Comparison of ENCODE assay signal across 8 mouse cellular contexts in genomic region chr10:80173358-80173757, GRCm38 (mm10). TPM values are rescaled to one million over a fixed set of nuclear protein-coding genes. Genes with fewer than 3 reads are reported as not detected.
DNase-seq lines count a peak whose midpoint lies in the region; ATAC-seq and TF ChIP-seq lines count a peak whose summit lies in the region.

No protein-coding gene starts in this region.

- no peak for TF ChIP-seq CTCF in C2C12 (IDR thresholded peaks at IDR 0.05; ENCODE audit: control insufficient read depth, insufficient read depth, insufficient read length)

- no peak for ATAC-seq in forebrain, embryonic 11.5 days (replicated peaks; ENCODE audit: low FRiP score)
- no peak for ATAC-seq in liver, embryonic 12.5 days
- ATAC-seq in activated CD4-positive, CD25-positive, alpha-beta regulatory T cell, adult 4 months, result no peak

- H3K79me3 ChIP-seq in C2C12 (ENCODE audit: low read depth), result peaks cover 13% of the 10 kb centered on the region

- no peak for DNase-seq in heart, embryonic 10.5 days (ENCODE audit: low spot score)
- DNase-seq in heart, postnatal 14 days, result no peak
- DNase-seq in forebrain, embryonic 11.5 days (ENCODE audit: low spot score), result no peak
- no peak for DNase-seq in adrenal gland, postnatal 25 days
- no peak for DNase-seq in adrenal gland, postnatal 36 days

- H3K4me3 ChIP-seq in heart, embryonic 10.5 days, result peak overlapping the region; percentile 73
- peak overlapping the region; percentile 41 for H3K4me3 ChIP-seq in C2C12 (ENCODE audit: insufficient read depth, poor library complexity, severe bottlenecking)
- peak overlapping the region; percentile 46 for H3K4me3 ChIP-seq in forebrain, embryonic 11.5 days (ENCODE audit: low read depth, low read length)
- peak overlapping the region; percentile 77 for H3K4me3 ChIP-seq in liver, embryonic 12.5 days

- H3K27me3 ChIP-seq in heart, embryonic 10.5 days (ENCODE audit: insufficient read depth, poor library complexity, severe bottlenecking), result no peaks in the 10 kb centered on the region
- H3K27me3 ChIP-seq in C2C12 (ENCODE audit: control insufficient read depth, insufficient read depth, insufficient read length), result no peaks in the 10 kb centered on the region
- H3K27me3 ChIP-seq in forebrain, embryonic 11.5 days (ENCODE audit: control insufficient read depth, insufficient read depth, low read length), result no peaks in the 10 kb centered on the region
- H3K27me3 ChIP-seq in liver, embryonic 12.5 days (replicated peaks), result peaks cover 17% of the 10 kb centered on the region

- peak overlapping the region; percentile 75; the same call in 1 of the 2 replicates for H3K4me2 ChIP-seq in forebrain, embryonic 11.5 days (ENCODE audit: low read depth, low read length, severe bottlenecking)
- peak overlapping the region; percentile 85 for H3K4me2 ChIP-seq in liver, embryonic 12.5 days

- H3K4me1 ChIP-seq in heart, embryonic 10.5 days, result peaks cover 65% of the 10 kb centered on the region
- peaks cover 16% of the 10 kb centered on the region for H3K4me1 ChIP-seq in forebrain, embryonic 11.5 days (replicated peaks; ENCODE audit: control insufficient read depth, insufficient read depth, low read length)
- H3K4me1 ChIP-seq in liver, embryonic 12.5 days, result peaks cover 61% of the 10 kb centered on the region

- intact Hi-C loops in heart, postnatal 14 days (cut with DNase I), result no loop called here

- peaks cover 25% of the 10 kb centered on the region for H3K79me2 ChIP-seq in C2C12 (ENCODE audit: control insufficient read depth, insufficient read depth)

- H3K9ac ChIP-seq in forebrain, embryonic 11.5 days (ENCODE audit: low read length), result peak overlapping the region; percentile 68
- H3K9ac ChIP-seq in liver, embryonic 12.5 days, result peak overlapping the region; percentile 76

- peak overlapping the region; percentile 60 for H3ac ChIP-seq in C2C12 (ENCODE audit: control insufficient read depth, insufficient read length, low read depth)

- peak overlapping the region; percentile 87 for H3K27ac ChIP-seq in heart, embryonic 10.5 days
- H3K27ac ChIP-seq in forebrain, embryonic 11.5 days (ENCODE audit: low read depth, low read length), result peak overlapping the region; percentile 46; the same call in 1 of the 2 replicates
- peak overlapping the region; percentile 78 for H3K27ac ChIP-seq in liver, embryonic 12.5 days

- peaks cover 32% of the 10 kb centered on the region for H3K36me3 ChIP-seq in heart, embryonic 10.5 days
- peaks cover 31% of the 10 kb centered on the region for H3K36me3 ChIP-seq in C2C12 (ENCODE audit: control insufficient read depth, insufficient read depth)
- peaks cover 17% of the 10 kb centered on the region for H3K36me3 ChIP-seq in forebrain, embryonic 11.5 days (ENCODE audit: control insufficient read depth, insufficient read depth, low read length)
- peaks cover 31% of the 10 kb centered on the region for H3K36me3 ChIP-seq in liver, embryonic 12.5 days

- WGBS in heart, embryonic 10.5 days, result 7% methylated on average over 11 of the region's 11 CpGs
- WGBS in forebrain, embryonic 11.5 days, result 12% methylated on average over 11 of the region's 11 CpGs
- 4% methylated on average over 11 of the region's 11 CpGs for WGBS in liver, embryonic 12.5 days (ENCODE audit: insufficient replicate concordance)

- no peaks in the 10 kb centered on the region for H3K9me3 ChIP-seq in heart, embryonic 10.5 days
- no peaks in the 10 kb centered on the region for H3K9me3 ChIP-seq in forebrain, embryonic 11.5 days (ENCODE audit: control insufficient read depth, low read length)
- H3K9me3 ChIP-seq in liver, embryonic 12.5 days (replicated peaks), result no peaks in the 10 kb centered on the region; the same call in 1 of the 2 replicates

TF ChIP-seq in C2C12, 6 proteins besides CTCF, POLR2A, EP300 and RAD21:
- TF ChIP-seq USF1 (IDR thresholded peaks at IDR 0.05; ENCODE audit: low read depth), result no peak
- peak; percentile 40 for TF ChIP-seq CEBPB (IDR thresholded peaks at IDR 0.05; ENCODE audit: low read depth)

RNA-seq across cellular contexts. Expression of gene 1600002K03Rik, which starts 0.6 kb away (rescaled TPM):
- 11.7 and 13.9 TPM in 2 replicates for polyA plus RNA-seq in heart, embryonic 10.5 days (2016; fragmentation: Nextera tagmentation; extraction: Ambion mirVana)
- total RNA-seq in heart, postnatal 14 days (2021), result 1 to 10 TPM; 3.8 to 4.7 TPM
- 33.4 TPM for polyA plus RNA-seq in C2C12 (2012; fragmentation: generic; extraction: Trizol)
- 6.4 and 8.3 TPM in 2 replicates for polyA plus RNA-seq in forebrain, embryonic 11.5 days (2014; fragmentation: Nextera tagmentation; extraction: Ambion mirVana)
- polyA plus RNA-seq in liver, embryonic 12.5 days (2016; fragmentation: Nextera tagmentation; extraction: Ambion mirVana), result 14.0 and 16.4 TPM in 2 replicates
- polyA plus RNA-seq in activated CD4-positive, CD25-positive, alpha-beta regulatory T cell, adult 4 months (2017; shearing (Covaris generic)), result 10 to 100 TPM; 18.0 to 22.7 TPM
- 15.6 and 16.7 TPM in 2 replicates for total RNA-seq in adrenal gland, postnatal 25 days (2021)
- 10 to 100 TPM; 16.8 to 19.1 TPM for total RNA-seq in adrenal gland, postnatal 36 days (2021)

RNA-seq across cellular contexts. Expression of gene Efna2, which starts 5.9 kb away (rescaled TPM):
- polyA plus RNA-seq in heart, embryonic 10.5 days (2016; fragmentation: Nextera tagmentation; extraction: Ambion mirVana), result 14.9 and 20.6 TPM in 2 replicates
- 1 to 10 TPM; 1.1 to 1.4 TPM for total RNA-seq in heart, postnatal 14 days (2021)
- 3.2 TPM for polyA plus RNA-seq in C2C12 (2012; fragmentation: generic; extraction: Trizol)
- polyA plus RNA-seq in forebrain, embryonic 11.5 days (2014; fragmentation: Nextera tagmentation; extraction: Ambion mirVana), result 48.8 and 50.7 TPM in 2 replicates
- 3.1 and 3.4 TPM in 2 replicates for polyA plus RNA-seq in liver, embryonic 12.5 days (2016; fragmentation: Nextera tagmentation; extraction: Ambion mirVana)
- not detected for polyA plus RNA-seq in activated CD4-positive, CD25-positive, alpha-beta regulatory T cell, adult 4 months (2017; shearing (Covaris generic))
- 2.7 and 5.2 TPM in 2 replicates for total RNA-seq in adrenal gland, postnatal 25 days (2021)
- total RNA-seq in adrenal gland, postnatal 36 days (2021), result 1 to 10 TPM; 2.4 to 3.2 TPM

RNA-seq across cellular contexts. Expression of gene Cirbp, which starts 7.6 kb away (rescaled TPM):
- 85.7 and 98.0 TPM in 2 replicates for polyA plus RNA-seq in heart, embryonic 10.5 days (2016; fragmentation: Nextera tagmentation; extraction: Ambion mirVana)
- 10 to 100 TPM; 40.4 to 64.3 TPM for total RNA-seq in heart, postnatal 14 days (2021)
- 30.9 TPM for polyA plus RNA-seq in C2C12 (2012; fragmentation: generic; extraction: Trizol)
- 82.0 and 83.4 TPM in 2 replicates for polyA plus RNA-seq in forebrain, embryonic 11.5 days (2014; fragmentation: Nextera tagmentation; extraction: Ambion mirVana)
- polyA plus RNA-seq in liver, embryonic 12.5 days (2016; fragmentation: Nextera tagmentation; extraction: Ambion mirVana), result 22.1 and 27.3 TPM in 2 replicates
- polyA plus RNA-seq in activated CD4-positive, CD25-positive, alpha-beta regulatory T cell, adult 4 months (2017; shearing (Covaris generic)), result 100 to 1,000 TPM; 132 to 177 TPM
- 49.9 and 142 TPM in 2 replicates for total RNA-seq in adrenal gland, postnatal 25 days (2021)
- 100 to 1,000 TPM in 1 of 2 experiments, 10 to 100 TPM in 1; 35.0 to 104 TPM for total RNA-seq in adrenal gland, postnatal 36 days (2021)

RNA-seq across cellular contexts. Expression of gene Midn, which starts 25.3 kb away (rescaled TPM):
- 16.1 and 24.4 TPM in 2 replicates for polyA plus RNA-seq in heart, embryonic 10.5 days (2016; fragmentation: Nextera tagmentation; extraction: Ambion mirVana)
- 100 to 1,000 TPM; 158 to 178 TPM for total RNA-seq in heart, postnatal 14 days (2021)
- polyA plus RNA-seq in C2C12 (2012; fragmentation: generic; extraction: Trizol), result 77.5 TPM
- 58.3 and 66.4 TPM in 2 replicates for polyA plus RNA-seq in forebrain, embryonic 11.5 days (2014; fragmentation: Nextera tagmentation; extraction: Ambion mirVana)
- polyA plus RNA-seq in liver, embryonic 12.5 days (2016; fragmentation: Nextera tagmentation; extraction: Ambion mirVana), result 5.7 and 6.3 TPM in 2 replicates
- polyA plus RNA-seq in activated CD4-positive, CD25-positive, alpha-beta regulatory T cell, adult 4 months (2017; shearing (Covaris generic)), result 1 to 10 TPM; 7.3 to 9.2 TPM
- 74.1 and 97.4 TPM in 2 replicates for total RNA-seq in adrenal gland, postnatal 25 days (2021)
- total RNA-seq in adrenal gland, postnatal 36 days (2021), result 100 to 1,000 TPM; 104 to 188 TPM

RNA-seq across cellular contexts. Expression of gene Cbarp, which starts 32.7 kb away (rescaled TPM):
- 2.0 and 4.0 TPM in 2 replicates for polyA plus RNA-seq in heart, embryonic 10.5 days (2016; fragmentation: Nextera tagmentation; extraction: Ambion mirVana)
- 1 to 10 TPM; 3.0 to 3.3 TPM for total RNA-seq in heart, postnatal 14 days (2021)
- polyA plus RNA-seq in C2C12 (2012; fragmentation: generic; extraction: Trizol), result 12.1 TPM
- 10.4 and 15.0 TPM in 2 replicates for polyA plus RNA-seq in forebrain, embryonic 11.5 days (2014; fragmentation: Nextera tagmentation; extraction: Ambion mirVana)
- 0.94 and 0.96 TPM in 2 replicates for polyA plus RNA-seq in liver, embryonic 12.5 days (2016; fragmentation: Nextera tagmentation; extraction: Ambion mirVana)
- polyA plus RNA-seq in activated CD4-positive, CD25-positive, alpha-beta regulatory T cell, adult 4 months (2017; shearing (Covaris generic)), result under 1 TPM; 0.74 to 0.96 TPM
- 45.4 and 67.9 TPM in 2 replicates for total RNA-seq in adrenal gland, postnatal 25 days (2021)
- total RNA-seq in adrenal gland, postnatal 36 days (2021), result 100 to 1,000 TPM in 1 of 2 experiments, 10 to 100 TPM in 1; 57.5 to 205 TPM
